21 mouse cellular contexts compared by ENCODE assay signal in the genomic region with DNA sequence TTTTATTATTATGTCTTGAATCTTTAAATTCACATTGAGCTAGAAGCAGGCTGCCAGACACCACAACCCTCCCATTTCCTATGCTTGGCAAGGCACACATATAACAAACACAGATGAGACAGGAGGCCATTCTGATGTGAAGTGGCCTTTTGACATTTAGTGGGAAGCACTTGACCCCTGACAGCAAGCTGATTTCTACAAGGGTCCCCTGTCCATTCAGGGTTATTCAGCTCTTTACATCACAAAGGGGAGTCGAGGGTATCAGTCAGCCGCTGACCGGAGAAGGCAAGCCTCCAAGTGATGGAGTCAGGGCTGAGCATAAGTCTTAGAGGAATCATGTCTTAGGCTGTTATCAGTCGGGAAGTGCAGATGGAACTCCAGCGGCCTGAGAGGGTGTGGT. TPM values are rescaled to one million over a fixed set of nuclear protein-coding genes. Genes with fewer than 3 reads are reported as not detected.
"Had no signal": no experiment of that assay in that cellular context is flagged by ENCODE, and none has a peak within 500 bp of the region (broad histone marks: within the 10 kb centered on the region; RNA-seq: fewer than 3 reads in every experiment).

No protein-coding gene starts in this region.

- ATAC-seq: lung, postnatal 0 days; midbrain, embryonic 13.5 days; midbrain, embryonic 15.5 days had no signal

- H3K4me1 ChIP-seq: lung, embryonic 15.5 days; megakaryocyte, embryonic 14.5 days; neural tube, embryonic 12.5 days; stomach, embryonic 15.5 days had no signal

- H3K9ac ChIP-seq: lung, embryonic 15.5 days; midbrain, embryonic 13.5 days; midbrain, embryonic 15.5 days; neural tube, embryonic 12.5 days; stomach, embryonic 15.5 days had no signal

- H3K27me3 ChIP-seq: lung, embryonic 15.5 days; stomach, embryonic 15.5 days had no signal

- H3K27ac ChIP-seq: lung, embryonic 15.5 days; macrophage; midbrain, embryonic 13.5 days; midbrain, embryonic 15.5 days; neural tube, embryonic 12.5 days; stomach, embryonic 15.5 days; stomach, postnatal 0 days had no signal

- DNase-seq: lung, adult 18-20 months; lung, postnatal 14 days; lung, postnatal 36 days; right cerebral cortex, postnatal 14 days; thymus, adult 2 months; thymus, postnatal 25 days; thymus, postnatal 4 days had no signal

- H3K36me3 ChIP-seq: lung, embryonic 15.5 days; midbrain, embryonic 13.5 days; midbrain, embryonic 15.5 days; neural tube, embryonic 12.5 days; stomach, embryonic 15.5 days had no signal

- H3K4me3 ChIP-seq: lung, embryonic 15.5 days; megakaryocyte, embryonic 14.5 days; midbrain, embryonic 13.5 days; midbrain, embryonic 15.5 days; neural tube, embryonic 12.5 days; stomach, embryonic 15.5 days had no signal

- H3K4me2 ChIP-seq: lung, embryonic 15.5 days; midbrain, embryonic 11.5 days; midbrain, embryonic 13.5 days; midbrain, embryonic 15.5 days; neural tube, embryonic 12.5 days; stomach, embryonic 15.5 days had no signal

- H3K9me3 ChIP-seq: lung, embryonic 15.5 days; midbrain, embryonic 13.5 days; midbrain, embryonic 15.5 days; neural tube, embryonic 12.5 days; stomach, embryonic 15.5 days had no signal

RNA-seq across cellular contexts. Expression of a gene that starts 26.3 kb away (rescaled TPM):
- total RNA-seq: megakaryocyte progenitor cell, adult 5-6 weeks; monocyte, adult 5-6 weeks; neutrophil, adult 5-6 weeks had no signal
- polyA plus RNA-seq: lung, postnatal 0 days; macrophage; neural tube, embryonic 14.5 days had no signal
